Mouse (Mus musculus): ENCODE data around the gene Gm42688. TPM values are rescaled to one million over a fixed set of nuclear protein-coding genes. Genes with fewer than 3 reads are reported as not detected.

Gene Gm42688
- total RNA-seq, 2 experiments from 2014 or later, result 6.3 to 6.5 TPM

- intact Hi-C loops (cut with DNase I), result no loop called here
- no peak for DNase-seq (ENCODE audit: extremely low spot score in 1 of 2, low spot score in 2 of 2)
Observed at GRCm38 (mm10) chr6:83134226-83134625, 32.8 kb downstream of the Gm42688 start.

DNA sequence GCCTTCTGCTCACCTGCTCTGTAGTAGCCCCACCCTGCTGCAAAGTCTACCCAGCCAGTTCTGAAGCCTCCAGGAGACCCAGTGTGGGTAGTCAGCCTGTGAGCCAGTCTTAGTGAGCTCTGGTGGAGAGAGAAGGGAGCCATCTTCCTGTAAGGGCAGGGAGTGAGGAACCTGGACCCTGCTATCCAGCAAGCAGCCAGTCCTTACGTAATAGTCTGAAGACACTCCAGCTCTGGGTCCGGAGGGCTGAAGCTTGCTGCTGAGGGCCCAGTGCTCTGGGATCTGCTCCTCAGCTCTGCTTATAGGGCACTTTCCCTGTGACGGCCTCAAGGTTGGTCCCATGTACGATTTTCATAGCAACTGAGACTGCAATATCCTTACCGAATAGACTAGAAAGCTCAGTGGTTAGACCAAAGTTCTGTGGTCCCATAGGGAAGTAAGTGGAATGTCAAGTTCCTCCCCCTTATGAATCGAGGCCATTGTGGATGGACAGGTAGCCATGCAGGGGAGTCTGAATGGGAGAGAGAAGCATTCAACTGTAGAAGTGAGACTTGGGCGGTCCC lies 33.6 kb downstream of the Gm42688 start, which contains the start of gene Rtkn:
Gene Rtkn (plus strand): TSS at position 513 of the 563 bp plus-strand sequence.
- intact Hi-C loops (cut with DNase I), result no loop called here
- no peak for DNase-seq (ENCODE audit: extremely low spot score in 1 of 2, low spot score in 2 of 2)

GRCm38 (mm10) chr6:83135571-83136161 lies 34.2 kb downstream of the Gm42688 start:
- DNase-seq (ENCODE audit: extremely low spot score in 1 of 2, low spot score in 2 of 2), result no peak
- intact Hi-C loops (cut with DNase I), result no loop called here

- DNase-seq (ENCODE audit: extremely low spot score in 1 of 2, low spot score in 2 of 2), result no peak
- intact Hi-C loops (cut with DNase I), result no loop called here
Observed at GRCm38 (mm10) chr6:83136291-83136880, 35.0 kb downstream of the Gm42688 start.

- DNase-seq (ENCODE audit: extremely low spot score in 1 of 2, low spot score in 2 of 2), result peak in 1 of 2 experiments; percentile 80
- intact Hi-C loops (cut with DNase I), result no loop called here
Observed at GRCm38 (mm10) chr6:83136881-83137575, 35.6 kb downstream of the Gm42688 start.

GRCm38 (mm10) chr6:83137576-83137950 lies 36.1 kb downstream of the Gm42688 start:
- intact Hi-C loops (cut with DNase I), result no loop called here
- peak in 1 of 2 experiments; percentile 94 for DNase-seq (ENCODE audit: extremely low spot score in 1 of 2, low spot score in 2 of 2)

DNA sequence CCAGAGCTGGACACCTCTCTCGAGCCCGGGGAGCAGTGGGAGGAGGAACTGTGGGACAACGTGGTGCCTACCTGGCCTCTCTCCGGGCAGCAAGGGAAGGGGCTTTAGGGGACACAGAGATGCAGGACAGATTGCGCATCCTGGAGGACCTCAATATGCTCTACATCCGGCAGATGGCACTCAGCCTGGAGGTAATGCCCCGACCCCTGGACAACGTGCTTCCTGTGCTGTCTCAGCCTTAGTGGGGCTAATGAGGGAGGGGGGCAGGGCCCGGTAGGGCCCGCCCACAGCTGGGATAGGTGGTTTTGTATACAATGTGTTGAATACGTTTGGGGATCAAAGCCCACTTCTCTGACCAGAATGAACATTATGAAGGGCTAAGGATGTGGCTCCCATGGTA lies 36.6 kb downstream of the Gm42688 start:
- peak in 1 of 2 experiments; percentile 66 for DNase-seq (ENCODE audit: extremely low spot score in 1 of 2, low spot score in 2 of 2)
- intact Hi-C loops (cut with DNase I), result no loop called here

DNA sequence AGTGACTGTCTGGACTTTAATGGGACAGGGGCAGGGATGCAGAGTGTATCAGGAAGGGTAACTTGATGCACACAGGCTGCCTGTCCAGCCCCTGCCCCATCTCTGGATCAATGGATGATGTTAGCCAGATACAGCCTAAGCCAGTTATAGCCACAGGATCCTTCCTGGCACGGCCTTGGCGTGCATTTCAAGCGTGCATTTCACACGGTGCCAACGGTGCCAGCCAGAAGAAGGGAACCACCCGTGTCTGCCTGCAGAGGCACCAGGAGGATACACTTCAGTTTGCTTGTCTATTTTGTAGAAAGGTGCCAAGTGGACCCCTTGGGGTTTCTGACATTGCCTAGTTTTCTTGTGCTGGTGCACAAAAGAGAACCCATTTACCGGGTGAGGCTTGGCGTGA lies 38.6 kb downstream of the Gm42688 start:
- intact Hi-C loops (cut with DNase I), result no loop called here
- peak in 1 of 2 experiments; percentile 21 for DNase-seq (ENCODE audit: extremely low spot score in 1 of 2, low spot score in 2 of 2)

- peak in 1 of 2 experiments; percentile 69 for DNase-seq (ENCODE audit: extremely low spot score in 1 of 2, low spot score in 2 of 2)
- intact Hi-C loops (cut with DNase I), result no loop called here
Observed at GRCm38 (mm10) chr6:83141636-83142035, 40.2 kb downstream of the Gm42688 start.

- intact Hi-C loops (cut with DNase I), result no loop called here
- DNase-seq (ENCODE audit: extremely low spot score in 1 of 2, low spot score in 2 of 2), result peak in 1 of 2 experiments; percentile 80
Observed at GRCm38 (mm10) chr6:83142211-83142731, 40.9 kb downstream of the Gm42688 start.

DNA sequence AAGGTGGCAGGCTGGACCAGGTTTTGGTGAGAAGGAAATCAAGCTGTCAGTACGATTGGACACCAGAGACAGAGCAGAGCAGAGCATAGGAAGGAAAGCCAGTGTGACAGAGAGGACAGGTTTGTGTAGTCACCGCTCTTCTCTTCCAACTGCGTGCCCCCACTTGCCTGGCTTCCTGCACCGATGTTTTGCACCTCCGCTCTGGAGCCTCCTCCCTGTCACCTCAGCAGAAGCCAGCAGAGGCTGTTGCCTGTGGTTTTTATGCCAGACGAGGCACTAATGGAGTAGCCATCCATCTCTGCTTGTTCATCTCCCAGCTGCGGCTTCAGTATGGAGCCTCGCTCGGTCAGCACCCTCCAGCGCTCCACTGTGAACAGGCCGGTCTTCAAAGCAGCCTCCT lies 41.5 kb downstream of the Gm42688 start:
- peak in 1 of 2 experiments; percentile 20 for DNase-seq (ENCODE audit: extremely low spot score in 1 of 2, low spot score in 2 of 2)
- intact Hi-C loops (cut with DNase I), result no loop called here

DNA sequence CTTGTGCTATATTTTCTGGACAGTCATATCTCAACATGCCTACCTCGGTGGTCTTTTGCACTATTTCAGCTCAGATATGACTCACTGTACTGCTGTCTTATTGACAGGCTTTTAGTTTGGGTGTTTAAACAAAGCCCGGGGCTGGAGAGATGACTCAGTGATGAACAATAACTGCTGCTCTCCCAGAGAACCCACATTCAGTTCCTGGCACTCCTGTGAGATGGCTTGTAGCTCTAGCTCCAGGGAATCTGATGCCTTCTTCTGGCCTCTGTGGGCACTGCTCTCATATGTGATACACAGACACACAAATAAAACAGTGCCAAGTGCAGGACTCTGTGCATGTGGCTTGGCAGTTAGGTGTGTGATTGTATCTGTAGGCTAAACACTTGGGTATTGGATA lies 43.8 kb downstream of the Gm42688 start:
- intact Hi-C loops (cut with DNase I), result no loop called here
- no peak for DNase-seq (ENCODE audit: extremely low spot score in 1 of 2, low spot score in 2 of 2)

DNA sequence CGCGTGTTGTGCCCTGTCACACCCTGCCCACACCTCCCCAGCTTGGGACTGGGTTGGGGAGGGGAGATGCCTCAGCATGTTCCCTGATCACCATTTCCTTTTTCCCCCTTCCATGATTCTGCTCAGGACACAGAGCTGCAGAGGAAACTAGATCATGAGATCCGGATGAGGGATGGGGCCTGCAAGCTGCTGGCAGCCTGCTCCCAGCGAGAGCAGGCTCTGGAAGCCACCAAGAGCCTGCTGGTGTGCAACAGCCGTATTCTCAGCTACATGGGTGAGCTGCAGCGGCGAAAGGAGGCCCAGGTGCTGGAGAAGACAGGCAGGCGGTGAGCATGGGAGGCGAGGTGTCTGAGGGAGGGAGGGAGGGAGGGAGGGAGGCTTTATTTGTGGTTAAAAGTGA lies 44.4 kb downstream of the Gm42688 start:
- DNase-seq (ENCODE audit: extremely low spot score in 1 of 2, low spot score in 2 of 2), result no peak
- intact Hi-C loops (cut with DNase I), result no loop called here

- intact Hi-C loops (cut with DNase I), result no loop called here
- DNase-seq (ENCODE audit: extremely low spot score in 1 of 2, low spot score in 2 of 2), result no peak
Observed at GRCm38 (mm10) chr6:83147280-83147679, 45.9 kb downstream of the Gm42688 start.

- intact Hi-C loops (cut with DNase I), result no loop called here
- DNase-seq (ENCODE audit: extremely low spot score in 1 of 2, low spot score in 2 of 2), result no peak
Observed at GRCm38 (mm10) chr6:83151721-83152120, 50.3 kb downstream of the Gm42688 start.

GRCm38 (mm10) chr6:83153038-83153437 lies 51.6 kb downstream of the Gm42688 start:
- DNase-seq (ENCODE audit: extremely low spot score in 1 of 2, low spot score in 2 of 2), result no peak
- intact Hi-C loops (cut with DNase I), result no loop called here

DNA sequence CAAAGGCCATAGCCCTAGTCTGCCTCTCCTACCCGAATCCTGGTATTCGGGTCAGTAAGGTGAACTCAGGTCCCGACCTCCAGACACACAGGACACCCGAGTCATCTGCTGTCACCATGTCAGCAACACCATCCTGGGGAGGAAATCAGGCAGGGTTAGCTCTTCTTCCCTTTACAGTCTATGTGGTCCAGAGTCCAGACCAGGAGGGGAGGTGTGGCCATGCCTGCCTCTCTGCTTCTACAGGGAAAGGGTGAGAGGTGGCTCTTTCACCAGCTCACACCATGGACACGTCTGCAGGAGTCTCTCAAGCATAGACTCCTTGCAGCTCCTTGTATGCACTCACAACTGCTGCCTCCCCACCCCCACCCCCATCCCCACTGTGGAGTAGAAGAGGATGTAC lies 52.1 kb downstream of the Gm42688 start:
- DNase-seq (ENCODE audit: extremely low spot score in 1 of 2, low spot score in 2 of 2), result no peak
- intact Hi-C loops (cut with DNase I), result no loop called here

- peak in 1 of 2 experiments; percentile 76 for DNase-seq (ENCODE audit: extremely low spot score in 1 of 2, low spot score in 2 of 2)
- intact Hi-C loops (cut with DNase I), result no loop called here
Observed at GRCm38 (mm10) chr6:83155552-83156238, 54.3 kb downstream of the Gm42688 start.

GRCm38 (mm10) chr6:83156259-83156684 lies 54.9 kb downstream of the Gm42688 start, which contains the start of the genes Wdr54 and 1700003E16Rik:
Gene Wdr54 (minus strand): TSS chr6:83156397.
Gene 1700003E16Rik (plus strand): TSS chr6:83156404.
- DNase-seq (ENCODE audit: extremely low spot score in 1 of 2, low spot score in 2 of 2), result peak; percentile 81 to 90
- intact Hi-C loops (cut with DNase I), result no loop called here
